Mouse (Mus musculus) hindbrain, embryonic 12.5 days (tissue): ENCODE data around the gene Tnrc6b. TPM values are rescaled to one million over a fixed set of nuclear protein-coding genes. Genes with fewer than 3 reads are reported as not detected.
A peak's percentile ranks its signal among the peaks of the same experiment; 100 is the strongest.

Experiments
- ATAC-seq: fragments of 200-750 bp; cut with Nextera tagmentation; 2 replicates; pipeline ENCODE4 v1.8.0; 2017; ENCODE audit warnings: moderate TSS enrichment; ENCODE audit not compliant: low FRiP score
- H3K27ac ChIP-seq: fragments of 300-500 bp; sonication (generic); 2 replicates; pipeline ENCODE4 v1.5.1; 2016; ENCODE audit warnings: mild to moderate bottlenecking
- H3K27me3 ChIP-seq: fragments of 300-500 bp; sonication (generic); 2 replicates; pipeline ENCODE4 v1.6.1; 2016; ENCODE audit warnings: mild to moderate bottlenecking
- H3K36me3 ChIP-seq: fragments of 300-500 bp; sonication (generic); 2 replicates; pipeline ENCODE4 v1.6.1; 2016; ENCODE audit warnings: mild to moderate bottlenecking
- H3K4me1 ChIP-seq: fragments of 300-500 bp; sonication (generic); 2 replicates; pipeline ENCODE4 v1.6.1; 2016
- H3K4me2 ChIP-seq: fragments of 300-500 bp; sonication (generic); replicated peaks from 2 replicates; pipeline ENCODE4 v1.6.1; 2016; ENCODE audit warnings: mild to moderate bottlenecking
- H3K4me3 ChIP-seq: fragments of 300-500 bp; sonication (generic); 2 replicates; pipeline ENCODE4 v1.5.1; 2016; ENCODE audit warnings: mild to moderate bottlenecking
- H3K9ac ChIP-seq: fragments of 300-500 bp; sonication (generic); 2 replicates; pipeline ENCODE4 v1.6.1; 2016; ENCODE audit warnings: mild to moderate bottlenecking, moderate library complexity
- H3K9me3 ChIP-seq: fragments of 300-500 bp; sonication (generic); replicated peaks from 2 replicates; pipeline ENCODE4 v1.6.1; 2016; ENCODE audit warnings: mild to moderate bottlenecking
- WGBS: fragments of 180-500 bp; shearing (Covaris S2); methylation state at CpG from one replicate; pipeline ENCODE4 v1.1.7; 2016; 5-methylcytosine and 5-hydroxymethylcytosine counted together
- microRNA-seq: library from miRNA; unstranded; fragments of <30 nt; microRNA quantifications from one replicate; pipeline ENCODE4, GENCODE M21; 2017
- polyA plus RNA-seq: library from polyadenylated mRNA; unstranded; fragments of >200 nt; fragmentation: Nextera tagmentation; extraction: Ambion mirVana; gene quantifications from 2 replicates; pipeline ENCODE4 v1.2.1, GENCODE M21; 2016

Gene Tnrc6b
- polyA plus RNA-seq, 1 experiment from 2014 or later = 55.6 TPM

GRCm38 (mm10) chr15:80977620-80978334 lies 266.7 kb downstream of the Tnrc6b start, which contains the start of gene Sgsm3:
Sgsm3 (plus strand) TSS chr15:80977765.
- peak within 1 kb of the TSS; percentile 63 for H3K4me2 ChIP-seq
- peak within 1 kb of the TSS; percentile 82 for H3K9ac ChIP-seq
- H3K27ac ChIP-seq = peak within 1 kb of the TSS; percentile 64; the same call in 1 of the 2 replicates
- peak; percentile 89 for ATAC-seq
- under 1% methylated on average over 67 of the region's 67 CpGs for WGBS
- peak within 1 kb of the TSS; percentile 88 for H3K4me3 ChIP-seq
- H3K36me3 ChIP-seq = no peaks in the 10 kb centered on the region
- H3K27me3 ChIP-seq = no peaks in the 10 kb centered on the region
- H3K4me1 ChIP-seq = peaks cover 10% of the 10 kb centered on the region
- no peaks in the 10 kb centered on the region for H3K9me3 ChIP-seq

DNA sequence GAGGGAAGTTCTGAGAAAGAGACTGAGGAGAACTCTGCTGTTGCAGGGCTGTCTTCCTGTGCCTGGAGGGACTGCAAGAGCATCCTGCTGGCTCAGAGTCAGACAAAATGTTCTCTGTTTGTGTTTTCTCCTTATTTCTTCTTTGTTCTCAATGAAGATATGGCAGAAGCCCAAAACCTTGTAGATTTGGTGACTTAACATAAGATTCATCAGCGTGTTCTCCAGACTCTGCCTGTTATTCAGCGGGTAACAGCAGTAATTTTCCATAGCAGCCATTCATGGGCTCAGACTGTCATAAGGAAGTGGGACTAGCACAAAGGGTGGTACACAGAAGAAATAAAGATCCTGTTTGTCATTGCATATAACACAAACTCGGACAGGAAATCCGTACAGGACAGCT lies 268.5 kb downstream of the Tnrc6b start:
- no peak overlapping the region for H3K9ac ChIP-seq
- no peaks in the 10 kb centered on the region for H3K9me3 ChIP-seq
- H3K4me1 ChIP-seq = peaks cover 10% of the 10 kb centered on the region
- H3K27me3 ChIP-seq = no peaks in the 10 kb centered on the region
- no peak for ATAC-seq
- no peak overlapping the region for H3K4me3 ChIP-seq
- no peaks in the 10 kb centered on the region for H3K36me3 ChIP-seq
- WGBS = 86% methylated on average over 4 of the region's 4 CpGs
- no peak overlapping the region for H3K4me2 ChIP-seq
- H3K27ac ChIP-seq = no peak overlapping the region

DNA sequence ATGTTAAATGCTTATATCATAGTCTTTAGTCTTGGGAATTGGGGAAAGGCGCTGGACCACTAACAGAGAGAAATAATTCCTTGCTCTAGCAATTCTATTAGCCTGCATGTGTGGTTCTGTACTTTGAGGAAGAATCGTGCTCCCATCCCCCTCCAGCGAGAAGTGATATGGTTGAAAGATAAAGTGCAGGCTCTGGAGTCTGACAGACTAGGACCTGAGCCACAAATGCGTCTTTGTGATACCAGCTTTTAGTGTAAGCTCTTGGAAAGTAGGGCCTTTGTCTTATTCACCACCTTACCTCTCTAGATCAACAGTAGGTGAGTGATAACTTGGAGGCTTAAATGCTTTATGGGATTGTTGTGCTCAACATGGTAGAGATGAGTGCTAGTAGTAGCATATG lies 270.1 kb downstream of the Tnrc6b start:
- Histone ChIP-seq H3K9me3 (no peaks in the 10 kb centered on the region), H3K27me3 (no peaks in the 10 kb centered on the region), H3K4me1 (peaks cover 10% of the 10 kb centered on the region), H3K4me3 (no peak overlapping the region), H3K9ac (no peak overlapping the region), H3K27ac (no peak overlapping the region), H3K36me3 (no peaks in the 10 kb centered on the region), H3K4me2 (no peak overlapping the region)
- WGBS = 87% methylated on average over 4 of the region's 4 CpGs
- ATAC-seq = no peak

GRCm38 (mm10) chr15:80983264-80983663 lies 272.2 kb downstream of the Tnrc6b start:
- 89% methylated on average over 2 of the region's 2 CpGs for WGBS
- Histone ChIP-seq H3K9me3 (no peaks in the 10 kb centered on the region), H3K4me2 (no peak overlapping the region), H3K27me3 (no peaks in the 10 kb centered on the region), H3K4me3 (no peak overlapping the region), H3K9ac (no peak overlapping the region), H3K4me1 (peaks cover 6% of the 10 kb centered on the region), H3K36me3 (no peaks in the 10 kb centered on the region), H3K27ac (no peak overlapping the region)
- no peak for ATAC-seq

DNA sequence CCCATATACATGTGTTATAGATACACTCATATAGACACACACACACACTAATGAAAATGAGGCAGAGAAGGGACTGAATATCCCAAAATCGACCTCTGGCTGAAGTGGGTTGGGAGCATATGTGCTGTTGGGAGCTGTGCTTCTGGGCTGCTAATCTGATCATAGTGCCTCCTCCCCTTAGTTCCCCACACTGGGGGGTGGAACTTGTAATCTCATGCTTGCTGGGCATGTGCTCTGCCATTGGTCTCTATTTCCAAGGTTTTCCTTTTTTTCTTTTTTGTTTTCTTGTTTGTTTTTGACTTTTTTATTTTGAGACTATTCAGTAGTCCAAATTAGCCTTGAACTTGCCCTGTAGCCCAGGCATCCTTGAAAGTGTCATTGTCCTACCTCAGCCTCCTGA lies 277.2 kb downstream of the Tnrc6b start:
- Histone ChIP-seq H3K9ac (no peak overlapping the region), H3K27me3 (no peaks in the 10 kb centered on the region), H3K36me3 (no peaks in the 10 kb centered on the region), H3K4me1 (no peaks in the 10 kb centered on the region), H3K4me2 (no peak overlapping the region), H3K9me3 (no peaks in the 10 kb centered on the region), H3K4me3 (no peak overlapping the region), H3K27ac (no peak overlapping the region)
- ATAC-seq = no peak
- WGBS = 45% methylated on average over 1 of the region's 1 CpGs

DNA sequence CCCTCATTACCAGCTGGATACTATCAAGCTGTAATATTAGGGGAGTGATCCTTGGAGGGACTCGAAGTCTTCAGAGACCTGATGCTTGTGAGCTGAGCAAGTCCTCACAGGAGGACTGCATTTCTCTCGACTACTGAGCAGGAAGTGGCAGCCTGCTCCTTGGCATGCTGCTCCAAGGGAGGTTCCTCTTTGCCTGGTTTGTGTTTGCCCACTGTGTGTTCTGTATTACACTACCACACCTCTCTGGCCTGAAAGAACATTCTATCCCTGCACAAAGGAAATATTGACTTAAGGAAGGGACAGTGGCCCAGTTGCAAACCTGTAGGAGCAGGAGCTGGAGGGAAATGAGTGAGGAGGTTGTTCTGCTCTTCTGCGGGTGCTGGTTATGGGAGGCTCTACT lies 278.6 kb downstream of the Tnrc6b start:
- Histone ChIP-seq H3K9ac (no peak overlapping the region), H3K27me3 (no peaks in the 10 kb centered on the region), H3K4me2 (no peak overlapping the region), H3K4me1 (no peaks in the 10 kb centered on the region), H3K9me3 (no peaks in the 10 kb centered on the region), H3K36me3 (no peaks in the 10 kb centered on the region), H3K27ac (no peak overlapping the region), H3K4me3 (no peak overlapping the region)
- 81% methylated on average over 3 of the region's 3 CpGs for WGBS
- ATAC-seq = no peak

Small RNA genes within 50 kb of the gene (microRNA-seq; reads per million reads assigned to microRNA genes)
- 23.0 reads per million, percentile 30 among the genes with 10 or more reads in this experiment for gene Mir5113

Other genes with a start within 250 kb of the Tnrc6b start
- gene Enthd1, start 146.2 kb upstream of the Tnrc6b start, polyA plus RNA-seq = not detected in 2 replicates
- 3.0 and 3.8 TPM in 2 replicates for gene Grap2, start 138.7 kb upstream of the Tnrc6b start, polyA plus RNA-seq
- gene Fam83f, start 39.5 kb upstream of the Tnrc6b start, polyA plus RNA-seq = 0.36 and 0.74 TPM in 2 replicates
- gene Adsl, start 237.2 kb downstream of the Tnrc6b start, polyA plus RNA-seq = 114 and 117 TPM in 2 replicates